Mouse (Mus musculus) left cerebral cortex, postnatal 25 days (tissue): ENCODE results near the gene Ces5a. TPM values are rescaled to one million over a fixed set of nuclear protein-coding genes. Genes with fewer than 3 reads are reported as not detected.

Experiments
- DNase-seq, 2 experiments: peaks; one replicate each; pipeline ENCODE4 v3.0.0; 2022; ENCODE audit warnings: low spot score in 2 of 2, mixed read lengths in 1 of 2
- intact Hi-C: fragments of 180-260 bp; cut with DNase I; formaldehyde crosslinking; loops from one replicate; pipeline ENCODE4 v1.15.1; 2025
- total RNA-seq, 2 experiments: library from RNA; stranded (reverse); gene quantifications; 2 replicates each; pipeline ENCODE4 v1.2.3; 2021

Ces5a gene
- total RNA-seq, 2 experiments from 2014 or later = 0.89 to 1.2 TPM

DNA sequence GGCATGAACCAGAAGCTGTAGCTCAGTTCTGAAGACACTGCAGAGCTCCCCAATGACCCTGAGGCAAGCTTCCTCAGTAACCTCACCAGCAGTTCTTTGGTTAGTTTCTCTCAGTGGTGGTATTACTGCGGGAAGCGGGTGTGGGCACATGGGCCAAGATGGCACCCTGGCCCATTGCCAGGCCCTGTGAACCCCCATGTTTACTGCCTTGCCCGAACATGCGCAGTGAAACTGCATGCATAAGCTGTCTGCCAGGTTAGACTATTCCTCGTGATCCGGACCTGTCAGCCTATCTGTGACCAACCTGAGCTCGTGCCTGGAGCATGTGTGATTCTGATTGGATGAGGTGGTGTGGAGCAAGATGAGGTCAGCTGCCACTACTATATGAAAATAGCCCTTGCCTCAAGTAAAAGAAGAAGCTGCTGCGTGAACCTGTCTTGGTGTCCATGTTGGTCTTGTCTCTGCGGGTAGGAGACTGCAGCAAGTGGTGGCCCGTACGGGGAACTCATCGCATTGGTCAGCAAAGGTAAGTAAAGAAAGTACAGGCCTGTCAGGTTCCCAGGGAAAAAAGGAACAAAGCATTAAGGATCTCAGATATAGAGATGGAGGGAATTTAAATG, 81.3 kb downstream of the Ces5a start:
- DNase-seq = no peak
- intact Hi-C loops = no loop called here

Other genes starting within 250 kb of the Ces5a start
- gene Ces1g, start 198.5 kb downstream of the Ces5a start, total RNA-seq = not detected
- not detected for gene Ces1h, start 156.1 kb downstream of the Ces5a start, total RNA-seq